Mouse (Mus musculus) embryonic facial prominence, embryonic 15.5 days (tissue): Measurements from ENCODE around the gene Snrk. TPM values are rescaled to one million over a fixed set of nuclear protein-coding genes. Genes with fewer than 3 reads are reported as not detected.

Source experiments
- ATAC-seq: fragments of 200-750 bp; cut with Nextera tagmentation; 2 replicates; pipeline ENCODE4 v1.8.0; 2017; ENCODE audit warnings: low read depth, moderate TSS enrichment; ENCODE audit not compliant: insufficient number of reproducible peaks, low FRiP score, low TSS enrichment
- H3K27ac ChIP-seq: fragments of 300-500 bp; sonication (generic); replicated peaks from 2 replicates; pipeline ENCODE4 v1.5.1; 2015; ENCODE audit warnings: mild to moderate bottlenecking, inconsistent platforms
- H3K27me3 ChIP-seq: fragments of 300-500 bp; sonication (generic); 2 replicates; pipeline ENCODE4 v1.6.1; 2015; ENCODE audit warnings: inconsistent platforms
- H3K36me3 ChIP-seq: fragments of 300-500 bp; sonication (generic); 2 replicates; pipeline ENCODE4 v1.6.1; 2015; ENCODE audit warnings: mild to moderate bottlenecking, inconsistent platforms
- H3K4me1 ChIP-seq: fragments of 300-500 bp; sonication (generic); 2 replicates; pipeline ENCODE4 v1.6.1; 2015; ENCODE audit warnings: inconsistent platforms
- H3K4me2 ChIP-seq: fragments of 300-500 bp; sonication (generic); replicated peaks from 2 replicates; pipeline ENCODE4 v1.6.1; 2015; ENCODE audit warnings: mild to moderate bottlenecking, inconsistent platforms
- H3K4me3 ChIP-seq: fragments of 300-500 bp; sonication (generic); replicated peaks from 2 replicates; pipeline ENCODE4 v1.5.1; 2015; ENCODE audit warnings: mild to moderate bottlenecking, inconsistent platforms
- H3K9ac ChIP-seq: fragments of 300-500 bp; sonication (generic); 2 replicates; pipeline ENCODE4 v1.6.1; 2015; ENCODE audit warnings: inconsistent platforms
- H3K9me3 ChIP-seq: fragments of 300-500 bp; sonication (generic); replicated peaks from 2 replicates; pipeline ENCODE4 v1.6.1; 2016; ENCODE audit warnings: inconsistent platforms
- WGBS: fragments of 180-500 bp; shearing (Covaris S2); methylation state at CpG from one replicate; pipeline ENCODE4 v1.1.7; 2015; 5-methylcytosine and 5-hydroxymethylcytosine counted together
- polyA plus RNA-seq: library from polyadenylated mRNA; unstranded; fragments of >200 nt; fragmentation: Nextera tagmentation; extraction: Ambion mirVana; gene quantifications from 2 replicates; pipeline ENCODE4 v1.2.1, GENCODE M21; 2015

Snrk gene
- polyA plus RNA-seq, 1 experiment from 2014 or later, result 61.5 TPM

DNA sequence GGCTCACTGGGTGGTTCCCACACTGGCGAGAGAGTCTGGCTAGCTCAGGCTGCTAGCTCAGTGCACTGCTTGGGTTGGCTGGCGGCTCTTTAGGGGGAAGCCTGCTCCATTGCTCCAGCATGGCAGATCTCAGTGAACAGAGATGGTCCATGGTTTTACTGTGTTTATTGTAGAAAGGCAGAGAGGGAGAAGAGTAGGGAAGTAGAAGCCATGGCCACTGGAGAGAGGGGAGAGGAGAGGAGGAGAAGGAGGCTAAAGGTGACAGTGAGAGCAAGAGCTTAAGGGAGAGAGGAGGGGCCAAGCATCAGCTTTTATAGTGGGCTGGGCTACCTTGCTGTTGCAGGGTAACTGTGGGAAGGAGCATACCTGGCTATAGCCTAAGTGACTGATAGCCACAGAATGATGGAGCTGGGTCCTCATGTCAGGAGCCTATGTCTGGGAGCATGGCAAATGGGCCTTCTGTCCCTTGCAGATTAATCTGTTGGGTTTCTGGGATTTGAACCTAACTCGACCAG, 10.3 kb downstream of the Snrk start:
- peaks cover 4% of the 10 kb centered on the region; the same call in 1 of the 2 replicates for H3K4me1 ChIP-seq
- H3K36me3 ChIP-seq, result no peaks in the 10 kb centered on the region
- H3K27ac ChIP-seq, result no peak overlapping the region
- 78% methylated on average over 3 of the region's 3 CpGs for WGBS
- no peak overlapping the region for H3K4me2 ChIP-seq
- H3K9ac ChIP-seq, result no peak overlapping the region
- no peaks in the 10 kb centered on the region for H3K27me3 ChIP-seq
- ATAC-seq, result no peak
- no peak overlapping the region for H3K4me3 ChIP-seq
- H3K9me3 ChIP-seq, result no peaks in the 10 kb centered on the region

DNA sequence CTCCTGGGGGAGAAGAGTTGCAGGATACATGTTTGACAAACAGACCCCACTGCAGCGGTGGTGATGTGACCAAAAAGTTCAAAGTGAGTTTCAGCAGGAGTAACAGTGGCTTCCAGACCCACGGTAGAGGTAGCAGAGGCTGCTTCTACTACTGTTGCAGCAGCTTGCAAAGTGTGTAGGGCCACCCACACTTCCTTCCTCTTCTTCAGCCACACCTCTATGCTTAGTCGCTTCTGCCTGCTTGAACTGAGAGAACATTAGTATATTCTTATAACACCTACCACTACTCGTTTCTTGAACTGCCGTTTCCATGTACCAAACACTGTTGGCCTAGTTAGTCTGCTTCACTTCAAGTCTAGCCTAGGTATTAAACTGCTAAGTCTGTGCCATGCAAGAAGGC, 11.6 kb downstream of the Snrk start:
- H3K4me3 ChIP-seq, result no peak overlapping the region
- H3K27me3 ChIP-seq, result no peaks in the 10 kb centered on the region
- H3K27ac ChIP-seq, result no peak overlapping the region
- WGBS, result 69% methylated on average over 5 of the region's 5 CpGs
- H3K4me2 ChIP-seq, result no peak overlapping the region
- no peaks in the 10 kb centered on the region for H3K9me3 ChIP-seq
- no peak for ATAC-seq
- H3K4me1 ChIP-seq, result peaks cover 3% of the 10 kb centered on the region; the same call in 1 of the 2 replicates
- H3K36me3 ChIP-seq, result no peaks in the 10 kb centered on the region
- no peak overlapping the region for H3K9ac ChIP-seq

DNA sequence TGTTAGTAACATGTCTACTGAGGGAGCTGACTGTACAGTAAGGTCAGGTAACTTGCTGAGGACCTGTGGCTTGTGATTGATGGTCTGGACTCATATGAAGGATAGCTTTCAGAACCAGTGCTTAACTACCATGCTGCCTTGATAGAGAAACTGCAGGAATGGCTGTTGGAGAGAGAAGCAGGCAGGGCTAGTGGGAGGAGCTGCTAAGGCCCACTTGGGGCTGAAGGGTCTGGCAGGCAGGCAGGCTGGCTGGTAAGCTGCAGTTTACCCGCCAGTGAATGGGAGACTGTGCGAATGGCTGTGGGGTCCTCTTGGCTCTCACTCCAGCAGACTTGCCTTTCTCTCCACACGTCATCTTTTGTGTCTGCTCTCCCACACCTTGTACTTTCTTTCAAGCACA, 13.6 kb downstream of the Snrk start:
- Histone ChIP-seq H3K9me3 (no peaks in the 10 kb centered on the region), H3K36me3 (no peaks in the 10 kb centered on the region), H3K27ac (no peak overlapping the region), H3K4me2 (no peak overlapping the region), H3K9ac (no peak overlapping the region), H3K4me3 (no peak overlapping the region), H3K27me3 (no peaks in the 10 kb centered on the region), H3K4me1 (0 out of 2 replicates have a peak, but pooled peaks cover 3% of the 10 kb centered on the region)
- WGBS, result 61% methylated on average over 3 of the region's 3 CpGs
- no peak for ATAC-seq

DNA sequence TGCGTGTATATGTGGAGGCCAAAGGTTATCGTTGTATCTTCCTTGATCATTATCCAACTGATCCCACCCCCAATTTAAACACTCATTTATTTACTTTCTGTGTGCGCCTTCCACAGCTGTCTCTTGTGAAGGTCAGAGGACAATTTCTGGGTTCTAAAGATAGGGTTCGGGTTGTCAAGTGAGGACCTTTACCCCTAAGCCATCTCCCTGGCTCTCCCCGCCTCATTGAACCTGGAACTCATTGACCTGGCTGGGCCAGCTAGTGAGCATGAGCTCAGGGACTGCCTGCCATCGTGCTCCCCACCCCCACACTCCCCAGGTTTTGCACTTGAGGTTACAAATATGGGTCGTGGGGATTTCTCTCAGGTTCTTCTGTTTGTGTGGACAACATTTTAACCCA, 15.1 kb downstream of the Snrk start:
- no peaks in the 10 kb centered on the region for H3K27me3 ChIP-seq
- ATAC-seq, result no peak
- WGBS, result 79% methylated on average over 7 of the region's 7 CpGs
- no peak overlapping the region for H3K4me3 ChIP-seq
- no peak overlapping the region for H3K9ac ChIP-seq
- H3K4me1 ChIP-seq, result 0 out of 2 replicates have a peak, but pooled peaks cover 3% of the 10 kb centered on the region
- 0 out of 2 replicates have a peak, but pooled peaks cover under 1% of the 10 kb centered on the region for H3K36me3 ChIP-seq
- H3K27ac ChIP-seq, result no peak overlapping the region
- H3K4me2 ChIP-seq, result no peak overlapping the region
- H3K9me3 ChIP-seq, result no peaks in the 10 kb centered on the region

DNA sequence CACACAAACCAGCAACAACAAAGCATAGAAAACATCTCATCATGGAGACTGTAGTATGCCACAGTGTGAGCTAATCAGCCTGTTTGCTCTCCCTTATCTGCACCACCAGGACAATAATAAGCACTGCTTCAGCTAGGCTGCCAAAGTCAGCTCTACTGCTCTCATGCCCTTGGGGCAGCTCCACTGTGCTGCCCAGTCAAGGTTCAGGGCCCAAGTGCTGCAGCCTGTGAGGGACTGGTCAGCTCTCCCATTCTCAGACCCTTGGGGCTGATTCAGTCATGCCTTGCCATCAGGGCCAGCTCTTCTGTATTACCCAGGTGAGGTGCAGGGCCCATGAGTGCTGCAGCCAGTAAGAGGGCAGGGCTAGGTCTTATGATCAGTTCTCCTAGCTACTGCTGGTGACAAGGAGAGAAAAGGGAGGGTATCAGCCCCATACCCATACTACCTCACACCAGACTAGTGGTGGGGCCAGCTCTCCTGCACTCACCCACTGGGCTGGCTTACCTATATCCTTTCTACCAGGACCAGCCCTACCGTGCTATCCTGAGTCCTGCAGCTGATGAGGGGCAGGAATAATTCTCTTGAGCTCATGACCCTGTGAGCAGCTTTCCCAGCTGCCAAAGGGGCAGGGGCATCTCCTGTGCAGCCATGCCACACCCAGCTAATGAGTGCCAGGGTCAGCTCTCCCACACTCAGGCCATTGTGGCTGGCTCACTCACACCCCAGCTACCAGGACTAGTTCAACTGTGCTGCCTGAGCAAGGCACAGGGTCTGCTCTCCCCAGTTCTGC, 18.2 kb downstream of the Snrk start:
- WGBS, result 85% methylated on average over 1 of the region's 1 CpGs
- H3K36me3 ChIP-seq, result 0 out of 2 replicates have a peak, but pooled peaks cover 9% of the 10 kb centered on the region

DNA sequence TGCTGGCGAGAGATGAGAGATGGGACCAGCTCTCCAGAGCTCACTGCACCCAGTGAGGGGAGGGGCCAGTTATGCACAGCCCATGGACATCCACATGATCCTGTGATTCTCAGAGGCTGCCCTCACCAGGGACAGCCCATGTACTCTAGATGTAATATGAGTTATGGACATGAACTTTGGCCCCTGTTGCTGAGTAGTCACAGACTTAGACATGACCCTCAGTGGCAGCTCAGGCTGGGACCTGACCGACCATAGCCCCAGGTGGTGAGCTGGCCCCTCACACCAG, 18.8 kb downstream of the Snrk start:
- no peaks in the 10 kb centered on the region for H3K9me3 ChIP-seq
- no peak overlapping the region for H3K4me2 ChIP-seq
- no peak overlapping the region for H3K27ac ChIP-seq
- H3K36me3 ChIP-seq, result 0 out of 2 replicates have a peak, but pooled peaks cover 9% of the 10 kb centered on the region
- peaks cover 3% of the 10 kb centered on the region; the same call in 1 of the 2 replicates for H3K4me1 ChIP-seq
- no peak overlapping the region for H3K9ac ChIP-seq
- H3K27me3 ChIP-seq, result no peaks in the 10 kb centered on the region
- peak; percentile 43; the same call in 1 of the 2 replicates for ATAC-seq
- no peak overlapping the region for H3K4me3 ChIP-seq
- 83% methylated on average over 2 of the region's 2 CpGs for WGBS

More for the DNA sequence above, 18.2 kb downstream of the Snrk start:
- Histone ChIP-seq H3K4me3 (no peak overlapping the region), H3K27ac (no peak overlapping the region), H3K27me3 (no peaks in the 10 kb centered on the region), H3K9me3 (no peaks in the 10 kb centered on the region), H3K4me2 (no peak overlapping the region), H3K4me1 (peaks cover 5% of the 10 kb centered on the region; the same call in 1 of the 2 replicates), H3K9ac (no peak overlapping the region)
- no peak for ATAC-seq

DNA sequence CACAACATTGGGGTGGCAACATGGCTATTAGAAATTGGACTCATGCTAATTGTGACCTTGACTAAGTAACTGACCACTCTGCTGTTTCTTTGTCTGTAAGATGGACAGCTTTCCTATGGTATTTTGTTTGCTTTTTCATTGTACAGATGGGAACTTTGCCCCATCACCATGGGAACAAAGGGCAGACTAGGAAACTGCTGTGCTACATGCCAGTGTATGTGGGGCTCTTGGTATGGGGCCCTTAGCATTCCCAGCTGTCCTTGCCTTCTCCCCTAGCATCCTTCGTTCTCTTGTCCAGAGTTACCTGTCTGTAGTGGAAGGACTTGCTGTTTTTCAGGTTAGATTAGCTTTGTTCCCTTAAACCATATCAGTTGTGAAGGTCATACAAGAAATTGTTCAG, 20.9 kb downstream of the Snrk start:
- Histone ChIP-seq H3K27me3 (no peaks in the 10 kb centered on the region), H3K4me1 (peaks cover 9% of the 10 kb centered on the region), H3K9me3 (no peaks in the 10 kb centered on the region), H3K27ac (no peak overlapping the region), H3K4me2 (no peak overlapping the region), H3K36me3 (0 out of 2 replicates have a peak, but pooled peaks cover 9% of the 10 kb centered on the region), H3K9ac (no peak overlapping the region), H3K4me3 (no peak overlapping the region)
- ATAC-seq, result no peak
- WGBS, result 82% methylated on average over 1 of the region's 1 CpGs

DNA sequence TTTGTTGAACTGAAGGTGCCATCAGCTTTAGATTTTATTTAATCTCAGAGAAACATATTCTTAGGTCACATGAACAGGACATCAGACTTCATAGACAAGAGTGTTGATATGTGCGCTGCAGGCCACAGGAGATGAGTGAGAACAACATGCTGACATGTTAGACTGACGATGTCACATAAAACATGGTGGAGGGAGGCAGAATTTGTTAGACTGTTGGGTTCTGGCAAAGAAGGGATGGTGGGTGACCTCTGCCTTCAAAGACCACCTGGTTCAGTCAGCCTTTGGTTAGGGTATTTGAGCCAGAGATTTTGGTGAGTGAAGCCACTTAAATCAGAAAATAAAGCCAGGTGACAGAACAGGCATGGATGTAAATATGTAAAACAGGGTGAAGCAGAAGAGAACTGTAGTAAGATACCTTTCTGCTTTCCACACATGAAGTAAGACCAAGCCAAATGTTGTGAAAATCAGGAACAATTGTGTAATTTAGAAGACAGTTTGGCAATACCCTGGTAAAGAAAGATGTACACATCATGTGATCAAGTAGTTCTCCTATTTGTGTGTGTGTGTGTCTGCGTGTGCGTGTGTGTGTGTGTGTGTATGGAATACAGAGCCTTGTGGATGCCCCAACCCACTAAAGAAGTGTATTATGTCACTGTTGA, 21.4 kb downstream of the Snrk start:
- Histone ChIP-seq H3K4me3 (no peak overlapping the region), H3K9ac (no peak overlapping the region), H3K4me2 (no peak overlapping the region), H3K4me1 (peaks cover 12% of the 10 kb centered on the region), H3K27me3 (no peaks in the 10 kb centered on the region), H3K36me3 (0 out of 2 replicates have a peak, but pooled peaks cover 9% of the 10 kb centered on the region), H3K27ac (no peak overlapping the region), H3K9me3 (no peaks in the 10 kb centered on the region)
- no peak for ATAC-seq
- 89% methylated on average over 4 of the region's 4 CpGs for WGBS

DNA sequence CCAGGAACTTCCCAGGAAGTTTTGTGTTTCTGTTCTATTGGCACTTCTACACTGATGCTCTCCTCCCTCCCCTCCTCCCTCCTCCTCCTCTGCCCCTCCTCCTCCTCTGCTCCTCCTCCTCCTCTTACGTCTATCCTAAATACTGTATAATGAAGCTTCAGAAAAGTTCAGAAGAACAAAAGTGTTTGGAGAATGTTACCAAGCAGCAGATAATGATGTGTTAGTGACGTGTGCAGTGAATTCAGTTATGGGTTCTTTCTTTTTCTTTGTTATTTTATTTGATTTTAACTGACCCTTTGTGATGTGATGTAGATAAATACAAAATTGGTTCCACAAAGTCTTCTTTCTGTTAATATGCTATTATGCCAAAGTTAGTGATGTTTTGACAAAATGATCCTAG, 22.2 kb downstream of the Snrk start:
- Histone ChIP-seq H3K4me2 (no peak overlapping the region), H3K4me1 (peaks cover 12% of the 10 kb centered on the region), H3K27ac (no peak overlapping the region), H3K27me3 (no peaks in the 10 kb centered on the region), H3K9ac (no peak overlapping the region), H3K9me3 (no peaks in the 10 kb centered on the region), H3K36me3 (peaks cover 16% of the 10 kb centered on the region), H3K4me3 (no peak overlapping the region)
- 60% methylated on average over 2 of the region's 2 CpGs for WGBS
- no peak for ATAC-seq

DNA sequence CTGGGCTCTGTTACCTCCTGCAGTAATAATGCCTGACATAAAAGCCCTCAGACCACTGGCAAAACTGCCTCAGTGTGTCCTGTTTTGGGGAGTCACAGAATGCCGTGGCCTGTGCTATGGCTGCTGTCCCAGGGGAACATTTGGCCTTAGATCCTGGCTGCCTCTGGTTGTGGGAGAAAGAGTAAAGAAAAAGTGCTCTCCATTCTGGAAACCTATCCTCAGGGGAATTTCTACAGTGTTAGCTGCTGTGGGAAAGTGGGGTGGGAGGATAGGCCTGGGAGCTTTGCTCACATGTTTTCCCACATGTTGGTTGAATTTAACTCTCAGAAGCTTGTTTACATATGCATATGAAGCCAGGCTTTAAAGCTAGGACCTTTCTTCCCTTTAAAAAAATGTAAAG, 26.2 kb downstream of the Snrk start:
- H3K4me3 ChIP-seq, result no peak overlapping the region
- H3K36me3 ChIP-seq, result peaks cover 24% of the 10 kb centered on the region
- peaks cover 12% of the 10 kb centered on the region for H3K4me1 ChIP-seq
- no peak for ATAC-seq
- H3K27ac ChIP-seq, result peak overlapping the region; percentile 51; the same call in 1 of the 2 replicates
- WGBS, result 60% methylated on average over 1 of the region's 1 CpGs
- no peak overlapping the region for H3K9ac ChIP-seq
- H3K27me3 ChIP-seq, result no peaks in the 10 kb centered on the region
- H3K4me2 ChIP-seq, result no peak overlapping the region
- H3K9me3 ChIP-seq, result no peaks in the 10 kb centered on the region

DNA sequence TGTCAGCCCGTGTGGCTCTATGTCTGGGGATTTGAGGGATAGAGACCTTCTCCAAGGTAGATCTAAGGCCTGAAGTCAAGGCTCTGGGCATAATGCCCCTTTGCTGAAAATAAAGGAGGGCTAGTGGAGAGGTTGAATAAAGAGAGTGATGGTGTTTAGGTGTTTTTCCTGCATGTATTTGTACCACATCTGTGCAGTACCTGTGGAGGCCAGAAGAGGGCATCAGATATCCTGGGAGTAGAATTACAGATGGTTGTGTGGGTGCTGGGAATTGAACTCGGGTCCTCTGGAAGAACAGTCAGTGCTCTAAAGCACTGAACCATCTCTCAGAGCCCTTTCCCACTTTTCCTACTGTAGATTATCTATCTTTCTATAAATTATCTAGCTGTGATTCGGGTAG, 27.7 kb downstream of the Snrk start:
- Histone ChIP-seq H3K36me3 (peaks cover 19% of the 10 kb centered on the region), H3K4me3 (no peak overlapping the region), H3K9ac (no peak overlapping the region), H3K9me3 (no peaks in the 10 kb centered on the region), H3K4me1 (peaks cover 12% of the 10 kb centered on the region), H3K27ac (no peak overlapping the region), H3K27me3 (no peaks in the 10 kb centered on the region), H3K4me2 (no peak overlapping the region)
- WGBS, result 94% methylated on average over 3 of the region's 3 CpGs
- ATAC-seq, result no peak
